Mouse (Mus musculus): ENCODE results near the gene 1700001C19Rik. TPM values are rescaled to one million over a fixed set of nuclear protein-coding genes. Genes with fewer than 3 reads are reported as not detected.

1700001C19Rik gene
- polyA plus RNA-seq, 1 experiment from 2014 or later: 0.25 TPM

DNA sequence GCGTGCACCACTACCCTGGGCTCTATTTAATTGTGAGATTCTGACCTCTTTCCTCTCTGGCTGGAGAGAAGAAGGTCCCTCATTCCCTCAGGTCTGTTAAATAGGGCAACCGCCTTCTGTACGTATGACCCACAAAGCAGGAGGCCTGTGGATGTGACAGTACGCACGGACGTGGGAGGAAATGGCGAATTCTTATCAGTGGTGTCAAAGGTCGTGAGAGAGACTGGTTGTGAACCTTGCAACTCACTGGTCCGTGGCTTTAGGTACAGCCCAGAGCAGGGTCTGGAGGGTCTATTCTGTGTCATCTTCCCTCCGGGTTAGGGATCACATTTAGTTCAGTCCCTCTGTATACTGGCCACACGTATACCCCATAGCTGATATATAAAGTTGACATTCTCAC lies 8.3 kb upstream of the 1700001C19Rik start:
- Histone ChIP-seq H3K36me3 (no peaks in the 10 kb centered on the region), H3K4me1 (peaks cover 22% of the 10 kb centered on the region), H3K4me3 (no peak overlapping the region), H3K9me3 (no peaks in the 10 kb centered on the region), H3K9ac (no peak overlapping the region), H3K27ac (no peak overlapping the region), H3K4me2 (no peak overlapping the region), H3K27me3 (0 out of 2 replicates have a peak, but pooled peaks cover under 1% of the 10 kb centered on the region)
- ATAC-seq (ENCODE audit: insufficient number of reproducible peaks, insufficient read depth, low FRiP score, low TSS enrichment, low read depth): no peak
- WGBS: 71% methylated on average over 11 of the region's 11 CpGs

GRCm38 (mm10) chr17:47444113-47444512 lies 6.9 kb upstream of the 1700001C19Rik start:
- no peaks in the 10 kb centered on the region for H3K36me3 ChIP-seq
- no peak for ATAC-seq (ENCODE audit: insufficient number of reproducible peaks, insufficient read depth, low FRiP score, low TSS enrichment, low read depth)
- no peak overlapping the region for H3K4me2 ChIP-seq
- no peak overlapping the region for H3K9ac ChIP-seq
- no peak overlapping the region for H3K4me3 ChIP-seq
- WGBS: 83% methylated on average over 6 of the region's 6 CpGs
- peaks cover 14% of the 10 kb centered on the region for H3K27me3 ChIP-seq
- H3K4me1 ChIP-seq: peaks cover 21% of the 10 kb centered on the region
- no peaks in the 10 kb centered on the region for H3K9me3 ChIP-seq
- H3K27ac ChIP-seq: no peak overlapping the region

DNA sequence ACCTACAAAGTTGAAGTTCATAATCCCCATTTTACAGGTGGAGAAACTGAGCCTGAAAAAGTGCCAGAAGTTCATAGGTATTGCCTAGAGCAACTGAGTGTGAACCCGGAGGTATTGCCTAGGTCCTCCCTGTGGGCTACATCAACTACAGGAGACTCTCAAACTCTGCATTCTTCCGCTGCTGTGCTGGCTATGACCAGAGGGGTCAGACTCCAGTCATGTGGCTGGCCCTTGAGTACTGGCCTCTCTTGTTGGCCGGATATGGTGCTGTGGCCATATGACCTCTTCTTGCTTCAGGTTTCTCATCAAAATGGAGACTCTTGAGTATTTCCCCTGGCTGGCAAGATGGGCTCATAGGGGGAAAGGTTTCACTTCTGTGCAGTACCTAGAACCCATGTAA lies 5.1 kb upstream of the 1700001C19Rik start:
- peaks cover 33% of the 10 kb centered on the region for H3K27me3 ChIP-seq
- no peaks in the 10 kb centered on the region for H3K9me3 ChIP-seq
- peaks cover 26% of the 10 kb centered on the region for H3K4me1 ChIP-seq
- no peak overlapping the region for H3K27ac ChIP-seq
- no peak overlapping the region for H3K4me3 ChIP-seq
- H3K4me2 ChIP-seq: no peak overlapping the region
- no peaks in the 10 kb centered on the region for H3K36me3 ChIP-seq
- WGBS: 79% methylated on average over 3 of the region's 3 CpGs
- no peak for ATAC-seq (ENCODE audit: insufficient number of reproducible peaks, insufficient read depth, low FRiP score, low TSS enrichment, low read depth)
- H3K9ac ChIP-seq: no peak overlapping the region

- 53% methylated on average over 19 of the region's 19 CpGs for WGBS
- Histone ChIP-seq H3K4me2 (no peak overlapping the region), H3K9me3 (no peaks in the 10 kb centered on the region), H3K4me3 (no peak overlapping the region), H3K9ac (no peak overlapping the region), H3K27me3 (peaks cover 41% of the 10 kb centered on the region), H3K36me3 (no peaks in the 10 kb centered on the region), H3K27ac (no peak overlapping the region), H3K4me1 (peaks cover 34% of the 10 kb centered on the region)
- no peak for ATAC-seq (ENCODE audit: insufficient number of reproducible peaks, insufficient read depth, low FRiP score, low TSS enrichment, low read depth)
Measured at GRCm38 (mm10) chr17:47441296-47442051, 4.3 kb upstream of the 1700001C19Rik start.

DNA sequence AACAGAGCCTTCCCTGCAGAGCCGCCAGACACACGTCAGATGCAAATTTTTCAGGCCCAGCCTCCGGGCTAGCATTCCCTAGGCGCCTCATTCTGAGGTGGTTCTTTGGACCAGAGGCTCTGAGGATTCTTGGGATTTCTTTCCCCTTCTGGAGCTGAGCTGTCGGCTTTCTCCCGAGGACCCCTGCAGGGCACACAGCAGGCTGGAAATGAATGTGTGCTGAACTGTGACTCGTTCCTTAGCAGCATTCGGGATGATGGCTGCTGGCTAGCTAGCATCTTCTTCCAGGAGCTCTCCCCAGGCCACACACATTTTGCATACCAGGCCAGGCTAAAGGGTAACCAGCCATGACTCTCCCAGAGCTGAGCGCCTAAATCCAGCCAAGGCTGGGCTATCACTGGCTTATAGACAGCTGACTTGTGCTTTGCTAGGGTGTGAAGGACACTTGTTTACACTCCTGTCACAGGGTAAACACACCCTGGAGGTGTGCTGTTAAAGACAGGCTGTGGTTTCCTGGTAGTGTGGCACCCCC lies 3.2 kb upstream of the 1700001C19Rik start:
- peaks cover 49% of the 10 kb centered on the region for H3K27me3 ChIP-seq

GRCm38 (mm10) chr17:47439396-47440028 lies 2.3 kb upstream of the 1700001C19Rik start:
- no peaks in the 10 kb centered on the region for H3K36me3 ChIP-seq
- peaks cover 37% of the 10 kb centered on the region for H3K4me1 ChIP-seq
- H3K27me3 ChIP-seq: peaks cover 56% of the 10 kb centered on the region
- no peak for ATAC-seq (ENCODE audit: insufficient number of reproducible peaks, insufficient read depth, low FRiP score, low TSS enrichment, low read depth)
- H3K4me2 ChIP-seq: no peak overlapping the region
- H3K27ac ChIP-seq: no peak overlapping the region
- no peak overlapping the region for H3K4me3 ChIP-seq
- H3K9ac ChIP-seq: no peak overlapping the region
- WGBS: 44% methylated on average over 9 of the region's 9 CpGs
- H3K9me3 ChIP-seq: no peaks in the 10 kb centered on the region

More for the DNA sequence above, 3.2 kb upstream of the 1700001C19Rik start:
- no peaks in the 10 kb centered on the region for H3K9me3 ChIP-seq
- H3K9ac ChIP-seq: 0 out of 2 replicates have a peak overlapping the region, but pooled peaks have one; percentile 12
- no peak for ATAC-seq (ENCODE audit: insufficient number of reproducible peaks, insufficient read depth, low FRiP score, low TSS enrichment, low read depth)
- 9% methylated on average over 9 of the region's 9 CpGs for WGBS
- no peak overlapping the region; the same call in 1 of the 2 replicates for H3K4me2 ChIP-seq
- H3K4me1 ChIP-seq: peaks cover 37% of the 10 kb centered on the region
- no peaks in the 10 kb centered on the region for H3K36me3 ChIP-seq
- no peak overlapping the region for H3K27ac ChIP-seq
- no peak overlapping the region for H3K4me3 ChIP-seq

- Histone ChIP-seq H3K4me1 (peaks cover 37% of the 10 kb centered on the region), H3K9me3 (no peaks in the 10 kb centered on the region), H3K4me3 (peak overlapping the region; percentile 13; the same call in 1 of the 2 replicates), H3K36me3 (no peaks in the 10 kb centered on the region), H3K27ac (no peak overlapping the region), H3K27me3 (peaks cover 56% of the 10 kb centered on the region), H3K9ac (peak overlapping the region; percentile 21; the same call in 1 of the 2 replicates), H3K4me2 (peak overlapping the region; percentile 88)
- WGBS: 51% methylated on average over 6 of the region's 6 CpGs
- no peak for ATAC-seq (ENCODE audit: insufficient number of reproducible peaks, insufficient read depth, low FRiP score, low TSS enrichment, low read depth)
Measured at GRCm38 (mm10) chr17:47438611-47439010, 1.4 kb upstream of the 1700001C19Rik start.

- no peaks in the 10 kb centered on the region for H3K36me3 ChIP-seq
- ATAC-seq (ENCODE audit: insufficient number of reproducible peaks, insufficient read depth, low FRiP score, low TSS enrichment, low read depth): peak; percentile 60; the same call in 1 of the 2 replicates
- peak within 1 kb of the TSS; percentile 64 for H3K9ac ChIP-seq
- H3K4me1 ChIP-seq: peaks cover 37% of the 10 kb centered on the region
- peak within 1 kb of the TSS; percentile 48 for H3K4me3 ChIP-seq
- H3K9me3 ChIP-seq: no peaks in the 10 kb centered on the region
- under 1% methylated on average over 42 of the region's 45 CpGs for WGBS
- H3K27me3 ChIP-seq: peaks cover 56% of the 10 kb centered on the region
- peak within 1 kb of the TSS; percentile 88 for H3K4me2 ChIP-seq
- H3K27ac ChIP-seq: peak within 1 kb of the TSS; percentile 69
Measured at GRCm38 (mm10) chr17:47436156-47436906, 845 bp downstream of the 1700001C19Rik start, which contains the start of gene AI661453. TSS of gene AI661453 (plus strand) at chr17:47436615.

DNA sequence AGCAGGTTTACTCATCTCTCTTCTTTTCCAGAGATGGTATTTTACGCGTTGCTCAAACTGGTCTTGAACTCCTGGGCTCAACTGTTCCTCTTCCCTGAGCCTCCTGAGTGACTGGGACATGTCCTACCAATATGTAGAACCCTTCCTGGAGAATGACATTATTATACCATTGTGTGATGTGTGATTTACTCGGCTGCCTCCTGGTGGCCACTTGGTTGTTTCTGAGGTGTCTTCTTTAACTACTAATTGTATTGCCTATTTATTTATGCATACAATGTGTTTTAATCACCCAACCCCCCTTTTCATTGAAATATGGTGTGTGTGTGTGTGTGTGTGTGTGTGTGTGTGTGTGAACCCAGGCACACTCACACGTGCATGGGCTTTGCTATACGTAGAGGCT lies 6.4 kb downstream of the 1700001C19Rik start:
- no peak overlapping the region for H3K9ac ChIP-seq
- H3K4me1 ChIP-seq: no peaks in the 10 kb centered on the region
- 71% methylated on average over 5 of the region's 5 CpGs for WGBS
- H3K27me3 ChIP-seq: peaks cover 24% of the 10 kb centered on the region
- no peaks in the 10 kb centered on the region for H3K9me3 ChIP-seq
- ATAC-seq (ENCODE audit: insufficient number of reproducible peaks, insufficient read depth, low FRiP score, low TSS enrichment, low read depth): no peak
- no peak overlapping the region for H3K4me3 ChIP-seq
- H3K27ac ChIP-seq: no peak overlapping the region
- H3K4me2 ChIP-seq: no peak overlapping the region
- H3K36me3 ChIP-seq: no peaks in the 10 kb centered on the region

- Histone ChIP-seq H3K27ac (no peak overlapping the region), H3K9ac (no peak overlapping the region)
Measured at GRCm38 (mm10) chr17:47428831-47429304, 8.3 kb downstream of the 1700001C19Rik start.

GRCm38 (mm10) chr17:47427316-47427715 lies 9.9 kb downstream of the 1700001C19Rik start:
- Histone ChIP-seq H3K4me2 (no peak overlapping the region), H3K4me1 (no peaks in the 10 kb centered on the region), H3K36me3 (no peaks in the 10 kb centered on the region), H3K4me3 (no peak overlapping the region), H3K9ac (no peak overlapping the region), H3K9me3 (no peaks in the 10 kb centered on the region), H3K27ac (no peak overlapping the region), H3K27me3 (peaks cover 15% of the 10 kb centered on the region)
- no peak for ATAC-seq (ENCODE audit: insufficient number of reproducible peaks, insufficient read depth, low FRiP score, low TSS enrichment, low read depth)
- WGBS: 65% methylated on average over 6 of the region's 6 CpGs

More at GRCm38 (mm10) chr17:47428831-47429304, 8.3 kb downstream of the 1700001C19Rik start:
- Histone ChIP-seq H3K4me3 (no peak overlapping the region), H3K27me3 (peaks cover 15% of the 10 kb centered on the region), H3K4me2 (peak overlapping the region; percentile 7; the same call in 1 of the 2 replicates), H3K9me3 (no peaks in the 10 kb centered on the region), H3K4me1 (no peaks in the 10 kb centered on the region), H3K36me3 (no peaks in the 10 kb centered on the region)
- WGBS: 11% methylated on average over 8 of the region's 8 CpGs
- peak; percentile 29; the same call in 1 of the 2 replicates for ATAC-seq (ENCODE audit: insufficient number of reproducible peaks, insufficient read depth, low FRiP score, low TSS enrichment, low read depth)

Data from embryonic facial prominence, embryonic 13.5 days (tissue).